Mouse (Mus musculus): ENCODE measurements around the gene Eri3.

DNA sequence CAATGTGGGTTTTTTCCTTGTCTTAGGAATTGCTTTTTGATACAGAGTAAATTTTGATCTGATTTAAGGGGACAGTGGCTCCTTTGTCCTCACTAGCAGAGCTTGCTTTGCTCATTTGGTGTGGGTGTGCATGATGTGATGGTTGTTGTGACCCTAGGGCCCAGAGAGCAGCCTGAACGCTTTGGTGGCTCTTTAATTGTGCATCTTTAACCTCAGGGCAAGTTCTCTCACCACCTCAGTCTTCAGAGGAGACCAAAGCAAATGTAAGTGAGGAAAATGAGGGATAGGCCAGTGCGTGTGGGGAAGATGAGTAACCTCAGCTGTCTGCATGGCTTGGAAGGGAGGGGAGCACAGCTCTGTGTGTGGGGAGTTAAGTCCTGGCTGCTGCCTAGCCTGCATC is 18.7 kb downstream of the Eri3 start:
- no peak for TF ChIP-seq CTCF (IDR thresholded peaks at IDR 0.05; ENCODE audit: insufficient read depth, low read depth, low read length)
- TF ChIP-seq POLR2A (IDR thresholded peaks at IDR 0.05; ENCODE audit: insufficient read depth, low read depth, low read length): no peak
